Mouse (Mus musculus): ENCODE results near the gene Mff. TPM values are rescaled to one million over a fixed set of nuclear protein-coding genes. Genes with fewer than 3 reads are reported as not detected.

Gene Mff
- total and polyA plus RNA-seq, 2 experiments from 2014 or later, result 364 to 410 TPM

GRCm38 (mm10) chr1:82725026-82725874 is 560 bp downstream of the Mff start:
- H3K36me3 ChIP-seq (ENCODE audit: insufficient read depth, low read length), result peaks cover 13% of the 10 kb centered on the region; the same call in 1 of the 2 replicates
- H3K4me3 ChIP-seq (ENCODE audit: low read length), result peak overlapping the region; percentile 97
- H3K4me2 ChIP-seq (ENCODE audit: low read depth, low read length), result peak overlapping the region; percentile 97
- DNase-seq (ENCODE audit: low spot score), result no peak
- 0 out of 2 replicates have a peak, but pooled peaks cover 7% of the 10 kb centered on the region for H3K27me3 ChIP-seq (ENCODE audit: insufficient read depth, low read length)
- peaks cover 9% of the 10 kb centered on the region; the same call in 1 of the 2 replicates for H3K4me1 ChIP-seq (ENCODE audit: insufficient read depth, low read length)
- TF ChIP-seq CTCF (IDR thresholded peaks at IDR 0.05; ENCODE audit: low read depth), result no peak; the same call in 1 of the 2 replicates
- no peaks in the 10 kb centered on the region for H3K9me3 ChIP-seq (ENCODE audit: low read length)
- ATAC-seq, result peak; percentile 97
- H3K9ac ChIP-seq (replicated peaks; ENCODE audit: low read length), result peak overlapping the region; percentile 93
- WGBS, result 2% methylated on average over 37 of the region's 37 CpGs
- peak overlapping the region; percentile 77 for H3K27ac ChIP-seq

- Histone ChIP-seq H3K27ac (no peak overlapping the region), H3K4me2 (ENCODE audit: low read depth, low read length) (peak overlapping the region; percentile 97), H3K36me3 (ENCODE audit: insufficient read depth, low read length) (peaks cover 16% of the 10 kb centered on the region; the same call in 1 of the 2 replicates), H3K27me3 (ENCODE audit: insufficient read depth, low read length) (0 out of 2 replicates have a peak, but pooled peaks cover 7% of the 10 kb centered on the region), H3K4me1 (ENCODE audit: insufficient read depth, low read length) (peaks cover 9% of the 10 kb centered on the region; the same call in 1 of the 2 replicates), H3K9me3 (ENCODE audit: low read length) (no peaks in the 10 kb centered on the region), H3K4me3 (ENCODE audit: low read length) (peak overlapping the region; percentile 97), H3K9ac (replicated peaks; ENCODE audit: low read length) (peak overlapping the region; percentile 93)
- DNase-seq (ENCODE audit: low spot score) (no peak), ATAC-seq (no peak)
- 46% methylated on average over 4 of the region's 4 CpGs for WGBS
- no peak for TF ChIP-seq CTCF (IDR thresholded peaks at IDR 0.05; ENCODE audit: low read depth)
Measured at GRCm38 (mm10) chr1:82725875-82726185, 1.1 kb downstream of the Mff start.

- Histone ChIP-seq H3K4me2 (ENCODE audit: low read depth, low read length) (peak overlapping the region; percentile 97; the same call in 1 of the 2 replicates), H3K36me3 (ENCODE audit: insufficient read depth, low read length) (peaks cover 21% of the 10 kb centered on the region; the same call in 1 of the 2 replicates), H3K27ac (no peak overlapping the region), H3K9ac (replicated peaks; ENCODE audit: low read length) (no peak overlapping the region), H3K4me3 (ENCODE audit: low read length) (no peak overlapping the region), H3K4me1 (ENCODE audit: insufficient read depth, low read length) (peaks cover 9% of the 10 kb centered on the region; the same call in 1 of the 2 replicates), H3K27me3 (ENCODE audit: insufficient read depth, low read length) (0 out of 2 replicates have a peak, but pooled peaks cover 7% of the 10 kb centered on the region), H3K9me3 (ENCODE audit: low read length) (no peaks in the 10 kb centered on the region)
- DNase-seq (ENCODE audit: low spot score) (no peak), ATAC-seq (no peak)
- 93% methylated on average over 5 of the region's 5 CpGs for WGBS
- TF ChIP-seq CTCF (IDR thresholded peaks at IDR 0.05; ENCODE audit: low read depth), result no peak
Measured at GRCm38 (mm10) chr1:82726482-82726881, 1.8 kb downstream of the Mff start.

GRCm38 (mm10) chr1:82733357-82733756 is 8.7 kb downstream of the Mff start:
- Histone ChIP-seq H3K4me2 (ENCODE audit: low read depth, low read length) (no peak overlapping the region), H3K4me3 (ENCODE audit: low read length) (no peak overlapping the region), H3K4me1 (ENCODE audit: insufficient read depth, low read length) (no peaks in the 10 kb centered on the region), H3K27me3 (ENCODE audit: insufficient read depth, low read length) (no peaks in the 10 kb centered on the region), H3K27ac (no peak overlapping the region), H3K9me3 (ENCODE audit: low read length) (no peaks in the 10 kb centered on the region), H3K9ac (replicated peaks; ENCODE audit: low read length) (no peak overlapping the region), H3K36me3 (ENCODE audit: insufficient read depth, low read length) (peaks cover 51% of the 10 kb centered on the region)
- no peak for ATAC-seq
- no peak for DNase-seq (ENCODE audit: low spot score)
- 98% methylated on average over 1 of the region's 1 CpGs for WGBS
- no peak for TF ChIP-seq CTCF (IDR thresholded peaks at IDR 0.05; ENCODE audit: low read depth)

GRCm38 (mm10) chr1:82738066-82738465 is 13.4 kb downstream of the Mff start:
- H3K9ac ChIP-seq (replicated peaks; ENCODE audit: low read length), result no peak overlapping the region
- H3K9me3 ChIP-seq (ENCODE audit: low read length), result no peaks in the 10 kb centered on the region
- H3K4me3 ChIP-seq (ENCODE audit: low read length), result no peak overlapping the region
- no peak for TF ChIP-seq CTCF (IDR thresholded peaks at IDR 0.05; ENCODE audit: low read depth)
- H3K4me2 ChIP-seq (ENCODE audit: low read depth, low read length), result no peak overlapping the region
- H3K27ac ChIP-seq, result no peak overlapping the region
- H3K36me3 ChIP-seq (ENCODE audit: insufficient read depth, low read length), result peaks cover 39% of the 10 kb centered on the region
- no peaks in the 10 kb centered on the region for H3K27me3 ChIP-seq (ENCODE audit: insufficient read depth, low read length)
- ATAC-seq, result no peak
- 96% methylated on average over 1 of the region's 1 CpGs for WGBS
- DNase-seq (ENCODE audit: low spot score), result no peak
- H3K4me1 ChIP-seq (ENCODE audit: insufficient read depth, low read length), result no peaks in the 10 kb centered on the region

GRCm38 (mm10) chr1:82741539-82741938 is 16.8 kb downstream of the Mff start:
- ATAC-seq, result no peak

GRCm38 (mm10) chr1:82743962-82744361 is 19.3 kb downstream of the Mff start:
- H3K27ac ChIP-seq, result no peak overlapping the region
- H3K27me3 ChIP-seq (ENCODE audit: insufficient read depth, low read length), result no peaks in the 10 kb centered on the region
- no peak for ATAC-seq
- 90% methylated on average over 3 of the region's 3 CpGs for WGBS
- H3K9ac ChIP-seq (replicated peaks; ENCODE audit: low read length), result no peak overlapping the region
- no peak overlapping the region for H3K4me3 ChIP-seq (ENCODE audit: low read length)
- no peaks in the 10 kb centered on the region for H3K4me1 ChIP-seq (ENCODE audit: insufficient read depth, low read length)
- TF ChIP-seq CTCF (IDR thresholded peaks at IDR 0.05; ENCODE audit: low read depth), result no peak
- 0 out of 2 replicates have a peak, but pooled peaks cover 18% of the 10 kb centered on the region for H3K36me3 ChIP-seq (ENCODE audit: insufficient read depth, low read length)
- no peak for DNase-seq (ENCODE audit: low spot score)
- no peaks in the 10 kb centered on the region for H3K9me3 ChIP-seq (ENCODE audit: low read length)
- H3K4me2 ChIP-seq (ENCODE audit: low read depth, low read length), result no peak overlapping the region

More at GRCm38 (mm10) chr1:82741539-82741938, 16.8 kb downstream of the Mff start:
- H3K4me1 ChIP-seq (ENCODE audit: insufficient read depth, low read length), result no peaks in the 10 kb centered on the region
- H3K4me2 ChIP-seq (ENCODE audit: low read depth, low read length), result no peak overlapping the region
- H3K27me3 ChIP-seq (ENCODE audit: insufficient read depth, low read length), result no peaks in the 10 kb centered on the region
- TF ChIP-seq CTCF (IDR thresholded peaks at IDR 0.05; ENCODE audit: low read depth), result no peak
- H3K9me3 ChIP-seq (ENCODE audit: low read length), result no peaks in the 10 kb centered on the region
- 92% methylated on average over 7 of the region's 7 CpGs for WGBS
- H3K9ac ChIP-seq (replicated peaks; ENCODE audit: low read length), result no peak overlapping the region
- H3K27ac ChIP-seq, result no peak overlapping the region
- H3K4me3 ChIP-seq (ENCODE audit: low read length), result no peak overlapping the region
- no peak for DNase-seq (ENCODE audit: low spot score)
- H3K36me3 ChIP-seq (ENCODE audit: insufficient read depth, low read length), result 0 out of 2 replicates have a peak, but pooled peaks cover 20% of the 10 kb centered on the region

All from hindbrain, postnatal 0 days (tissue).